Mouse (Mus musculus): ENCODE measurements at regions not wholly inside any gene's neighbourhood (a gene's known extent, or its start where the extent isn't known, plus 50 kb on each side); places are given as distances from the start of the nearest gene placed in this dataset.

GRCm38 (mm10) chr2:11918070-11918469 lies 140.4 kb downstream of the Ankrd16 start:
- Histone ChIP-seq H3K4me1 (ENCODE audit: control insufficient read depth in 1 of 2, insufficient read depth in 2 of 2) (peaks cover 4 to 8% of the 10 kb centered on the region in 2 experiments; a peak in 3 of 4 replicates), H3K4me3 (replicated peaks in 1 of 3; ENCODE audit: low read depth in 2 of 3, low read length in 2 of 3, poor library complexity in 1 of 3) (no peak overlapping the region), H3K27ac (ENCODE audit: insufficient read depth, low read depth) (no peak overlapping the region), H3K9me3 (replicated peaks; ENCODE audit: low read length) (no peaks in the 10 kb centered on the region), H3K4me2 (ENCODE audit: insufficient read depth, low read depth, poor library complexity, severe bottlenecking) (no peak overlapping the region), H3K9ac (ENCODE audit: insufficient read depth, low read depth) (no peak overlapping the region), H3K79me2 (replicated peaks; ENCODE audit: control insufficient read depth, extremely low read depth, insufficient read depth, poor library complexity, severe bottlenecking) (no peaks in the 10 kb centered on the region), H3K36me3 (replicated peaks in 1 of 2; ENCODE audit: control insufficient read depth in 1 of 2, insufficient read depth in 1 of 2, low read length in 1 of 2) (no peaks in the 10 kb centered on the region), H3K27me3 (replicated peaks) (no peaks in the 10 kb centered on the region)
- DNase-seq (ENCODE audit: extremely low read depth), result no peak
- in situ Hi-C loops (cut with MboI; ENCODE audit: low pct_ligation_motif_present, low pct_unique_long_range_greater_than_20kb, low sequenced_read_pairs), result no loop called here
- dilution Hi-C loops (cut with MboI; ENCODE audit: extremely low pct_ligation_motif_present, extremely low pct_unique_long_range_greater_than_20kb, low sequenced_read_pairs), result no loop called here
- TF ChIP-seq USF2 (conservative IDR thresholded peaks at IDR 0.05; ENCODE audit: low read depth, low read length) (no peak), BHLHE40 (IDR thresholded peaks at IDR 0.05; ENCODE audit: low read depth, low read length) (no peak), ELF1 (IDR thresholded peaks at IDR 0.05; ENCODE audit: low read depth, low read length) (no peak), USF1 (IDR thresholded peaks at IDR 0.05; ENCODE audit: low read depth, low read length) (no peak), CHD1 (IDR thresholded peaks at IDR 0.05; ENCODE audit: low read depth, low read length) (no peak), RCOR1 (conservative IDR thresholded peaks at IDR 0.05; ENCODE audit: low read depth, low read length) (no peak), ETS1 (conservative IDR thresholded peaks at IDR 0.05; ENCODE audit: low read depth, low read length) (no peak)

GRCm38 (mm10) chr2:11960777-11961176 lies 183.1 kb downstream of the Ankrd16 start:
- H3K9me3 ChIP-seq (replicated peaks; ENCODE audit: low read length), result no peaks in the 10 kb centered on the region
- no peaks in the 10 kb centered on the region for H3K79me2 ChIP-seq (replicated peaks; ENCODE audit: control insufficient read depth, extremely low read depth, insufficient read depth, poor library complexity, severe bottlenecking)
- H3K4me3 ChIP-seq (replicated peaks in 1 of 3; ENCODE audit: low read depth in 2 of 3, low read length in 2 of 3, poor library complexity in 1 of 3), result no peak overlapping the region
- no peaks in the 10 kb centered on the region for H3K27me3 ChIP-seq (replicated peaks)
- DNase-seq (ENCODE audit: extremely low read depth), result no peak
- dilution Hi-C loops (cut with MboI; ENCODE audit: extremely low pct_ligation_motif_present, extremely low pct_unique_long_range_greater_than_20kb, low sequenced_read_pairs), result no loop called here
- H3K4me1 ChIP-seq (ENCODE audit: control insufficient read depth in 1 of 2, insufficient read depth in 2 of 2), result no peaks in the 10 kb centered on the region
- TF ChIP-seq UBTF (IDR thresholded peaks at IDR 0.05; ENCODE audit: low read depth, low read length) (no peak), ZMIZ1 (IDR thresholded peaks at IDR 0.05; ENCODE audit: low read depth, low read length) (no peak), MAFK (IDR thresholded peaks at IDR 0.05; ENCODE audit: insufficient replicate concordance, low read length) (no peak), RCOR1 (conservative IDR thresholded peaks at IDR 0.05; ENCODE audit: low read depth, low read length) (no peak), RAD21 (IDR thresholded peaks at IDR 0.05; ENCODE audit: low read depth, low read length) (no peak), ELF1 (IDR thresholded peaks at IDR 0.05; ENCODE audit: low read depth, low read length) (no peak)
- no peaks in the 10 kb centered on the region for H3K36me3 ChIP-seq (replicated peaks in 1 of 2; ENCODE audit: control insufficient read depth in 1 of 2, insufficient read depth in 1 of 2, low read length in 1 of 2)
- H3K27ac ChIP-seq (ENCODE audit: insufficient read depth, low read depth), result no peak overlapping the region
- H3K9ac ChIP-seq (ENCODE audit: insufficient read depth, low read depth), result no peak overlapping the region
- no peak overlapping the region for H3K4me2 ChIP-seq (ENCODE audit: insufficient read depth, low read depth, poor library complexity, severe bottlenecking)
- in situ Hi-C loops (cut with MboI; ENCODE audit: low pct_ligation_motif_present, low pct_unique_long_range_greater_than_20kb, low sequenced_read_pairs), result no loop called here

- DNase-seq (ENCODE audit: extremely low read depth), result no peak
- Histone ChIP-seq H3K9ac (ENCODE audit: insufficient read depth, low read depth) (no peak overlapping the region), H3K4me2 (ENCODE audit: insufficient read depth, low read depth, poor library complexity, severe bottlenecking) (no peak overlapping the region), H3K4me3 (replicated peaks in 1 of 3; ENCODE audit: low read depth in 2 of 3, low read length in 2 of 3, poor library complexity in 1 of 3) (no peak overlapping the region), H3K27ac (ENCODE audit: insufficient read depth, low read depth) (no peak overlapping the region), H3K4me1 (ENCODE audit: control insufficient read depth in 1 of 2, insufficient read depth in 2 of 2) (no peaks in the 10 kb centered on the region), H3K79me2 (replicated peaks; ENCODE audit: control insufficient read depth, extremely low read depth, insufficient read depth, poor library complexity, severe bottlenecking) (no peaks in the 10 kb centered on the region), H3K9me3 (replicated peaks; ENCODE audit: low read length) (no peaks in the 10 kb centered on the region), H3K36me3 (replicated peaks in 1 of 2; ENCODE audit: control insufficient read depth in 1 of 2, insufficient read depth in 1 of 2, low read length in 1 of 2) (no peaks in the 10 kb centered on the region), H3K27me3 (replicated peaks) (no peaks in the 10 kb centered on the region)
- dilution Hi-C loops (cut with MboI; ENCODE audit: extremely low pct_ligation_motif_present, extremely low pct_unique_long_range_greater_than_20kb, low sequenced_read_pairs), result no loop called here
- in situ Hi-C loops (cut with MboI; ENCODE audit: low pct_ligation_motif_present, low pct_unique_long_range_greater_than_20kb, low sequenced_read_pairs), result no loop called here
- TF ChIP-seq CHD1 (IDR thresholded peaks at IDR 0.05; ENCODE audit: low read depth, low read length) (no peak), CTCF (conservative IDR thresholded peaks at IDR 0.05 in 1 of 2, IDR thresholded peaks at IDR 0.05 in 1 of 2; ENCODE audit: low read depth in 2 of 2, low read length in 2 of 2) (no peak), KAT2A (IDR thresholded peaks at IDR 0.05; ENCODE audit: insufficient replicate concordance, low read length) (no peak), ZNF384 (IDR thresholded peaks at IDR 0.05; ENCODE audit: low read depth, low read length) (no peak), MXI1 (IDR thresholded peaks at IDR 0.05; ENCODE audit: low read depth, low read length) (no peak), RAD21 (IDR thresholded peaks at IDR 0.05; ENCODE audit: low read depth, low read length) (no peak), E2F4 (IDR thresholded peaks at IDR 0.05; ENCODE audit: insufficient replicate concordance, low read depth, low read length) (no peak), JUND (conservative IDR thresholded peaks at IDR 0.05; ENCODE audit: low read depth, low read length) (no peak), ETS1 (conservative IDR thresholded peaks at IDR 0.05; ENCODE audit: low read depth, low read length) (no peak), NRF1 (IDR thresholded peaks at IDR 0.05; ENCODE audit: low read depth, low read length) (no peak), TBP (conservative IDR thresholded peaks at IDR 0.05; ENCODE audit: low read depth, low read length) (no peak), HCFC1 (IDR thresholded peaks at IDR 0.05; ENCODE audit: low read depth, low read length) (no peak), EP300 (IDR thresholded peaks at IDR 0.05; ENCODE audit: low read length) (no peak)
Measured at GRCm38 (mm10) chr2:11965374-11965773, 187.7 kb downstream of the Ankrd16 start.

Measured in CH12.LX (cell line).